Mouse (Mus musculus) liver, embryonic 14.5 days (tissue): ENCODE data around the gene Dcdc2a. TPM values are rescaled to one million over a fixed set of nuclear protein-coding genes. Genes with fewer than 3 reads are reported as not detected.

ENCODE experiments used
- ATAC-seq: fragments of 200-750 bp; cut with Nextera tagmentation; 2 replicates; pipeline ENCODE4 v1.8.0; 2017; ENCODE audit warnings: moderate number of reproducible peaks, mild to moderate bottlenecking, moderate library complexity; ENCODE audit not compliant: insufficient read depth
- DNase-seq, 3 experiments: peaks; one replicate each; pipeline ENCODE4 v3.0.0-alpha.2; 2012 to 2013; ENCODE audit warnings: low read depth in 3 of 3, low spot score in 3 of 3
- H3K27ac ChIP-seq: fragments of 300-500 bp; sonication (generic); 2 replicates; pipeline ENCODE4 v1.5.1; 2014; ENCODE audit warnings: moderate library complexity, mild to moderate bottlenecking, control low read depth, inconsistent platforms
- H3K27me3 ChIP-seq: fragments of 300-500 bp; sonication (generic); 2 replicates; pipeline ENCODE4 v1.6.1; 2014; ENCODE audit warnings: mild to moderate bottlenecking, low read length, moderate library complexity; ENCODE audit not compliant: control insufficient read depth, insufficient read depth
- H3K36me3 ChIP-seq: fragments of 300-500 bp; sonication (generic); replicated peaks from 2 replicates; pipeline ENCODE4 v1.6.1; 2014; ENCODE audit warnings: low read depth; ENCODE audit not compliant: control insufficient read depth, insufficient read depth
- H3K4me1 ChIP-seq, 2 experiments: fragments of 200-500 bp in 1 of 2; fragments of 300-500 bp in 1 of 2; sonication (generic) in 1 of 2; replicated peaks; 2 replicates each; pipeline ENCODE4 v1.6.1; 2012 to 2014; ENCODE audit warnings: antibody characterized with exemption in 1 of 2, inconsistent platforms in 1 of 2, low read length in 1 of 2; ENCODE audit not compliant: control insufficient read depth in 2 of 2, insufficient read depth in 2 of 2
- H3K4me2 ChIP-seq: fragments of 300-500 bp; sonication (generic); 2 replicates; pipeline ENCODE4 v1.6.1; 2014; ENCODE audit warnings: low read depth, mild to moderate bottlenecking, control low read depth, moderate library complexity
- H3K4me3 ChIP-seq, 2 experiments: fragments of 200-500 bp in 1 of 2; fragments of 300-500 bp in 1 of 2; sonication (generic) in 1 of 2; 2 replicates each; pipeline ENCODE4 v1.5.1; 2012 to 2014; ENCODE audit warnings: low read depth in 2 of 2, low read length in 2 of 2, mild to moderate bottlenecking in 2 of 2, control low read depth in 1 of 2, inconsistent platforms in 1 of 2, moderate library complexity in 1 of 2; ENCODE audit not compliant: insufficient read depth in 1 of 2
- H3K9ac ChIP-seq: fragments of 300-500 bp; sonication (generic); replicated peaks from 2 replicates; pipeline ENCODE4 v1.6.1; 2014; ENCODE audit warnings: mild to moderate bottlenecking, control low read depth, moderate library complexity
- H3K9me3 ChIP-seq: fragments of 300-500 bp; sonication (generic); 2 replicates; pipeline ENCODE4 v1.6.1; 2016; ENCODE audit warnings: low read length, mixed read lengths; ENCODE audit not compliant: control insufficient read depth
- CTCF ChIP-seq: IDR thresholded peaks from 2 replicates; pipeline ENCODE4 v1.5.1; 2016; ENCODE audit warnings: antibody characterized with exemption, low read depth, control low read depth
- EP300 ChIP-seq: IDR thresholded peaks from 2 replicates; pipeline ENCODE4 v1.6.1; 2016; ENCODE audit warnings: antibody characterized with exemption, low read depth
- WGBS: fragments of 180-500 bp; shearing (Covaris S2); extraction: QIAGEN DNeasy Blood & Tissue Kit; methylation state at CpG from one replicate; pipeline ENCODE4 v1.1.7; 2014; ENCODE audit not compliant: insufficient replicate concordance; 5-methylcytosine and 5-hydroxymethylcytosine counted together
- polyA plus RNA-seq, 2 experiments: library from polyadenylated mRNA; depleted of rRNA in 1 of 2; stranded (reverse) in 1 of 2; unstranded in 1 of 2; fragments of >200 nt; fragmentation: Nextera tagmentation in 1 of 2; extraction: Ambion mirVana in 1 of 2; gene quantifications; 2 replicates each; pipeline versions ENCODE4 v1.2.1 to v1.2.3; 2012 to 2014

The Dcdc2a gene
- polyA plus RNA-seq, 2 experiments, result 0.08 to 0.27 TPM

DNA sequence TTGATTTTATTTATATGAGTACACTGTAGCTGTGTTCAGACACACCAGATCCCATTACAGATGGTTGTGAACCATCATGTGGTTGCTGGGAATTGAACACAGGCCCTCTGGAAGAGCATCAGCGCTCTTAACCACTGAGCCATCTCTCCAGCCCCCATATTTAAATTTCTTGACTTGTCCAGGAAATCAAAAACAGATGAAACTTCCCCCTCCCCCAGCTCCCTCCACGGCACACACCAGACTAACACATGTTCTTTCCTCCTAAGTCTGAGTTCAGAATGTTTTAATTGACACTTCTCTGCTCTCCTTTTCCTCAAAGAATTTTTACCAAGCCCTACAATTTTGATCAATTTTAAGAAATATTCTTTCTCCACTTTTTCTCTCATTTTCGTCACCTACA is 113.1 kb downstream of the Dcdc2a start:
- Histone ChIP-seq H3K9me3 (no peaks in the 10 kb centered on the region), H3K4me2 (no peak overlapping the region), H3K27ac (no peak overlapping the region), H3K9ac (no peak overlapping the region), H3K36me3 (no peaks in the 10 kb centered on the region), H3K4me3 (no peak overlapping the region), H3K4me1 (no peaks in the 10 kb centered on the region), H3K27me3 (no peaks in the 10 kb centered on the region)
- ATAC-seq (no peak), DNase-seq (no peak)
- TF ChIP-seq CTCF (no peak), EP300 (no peak)
- 61% methylated on average over 3 of the region's 3 CpGs for WGBS

DNA sequence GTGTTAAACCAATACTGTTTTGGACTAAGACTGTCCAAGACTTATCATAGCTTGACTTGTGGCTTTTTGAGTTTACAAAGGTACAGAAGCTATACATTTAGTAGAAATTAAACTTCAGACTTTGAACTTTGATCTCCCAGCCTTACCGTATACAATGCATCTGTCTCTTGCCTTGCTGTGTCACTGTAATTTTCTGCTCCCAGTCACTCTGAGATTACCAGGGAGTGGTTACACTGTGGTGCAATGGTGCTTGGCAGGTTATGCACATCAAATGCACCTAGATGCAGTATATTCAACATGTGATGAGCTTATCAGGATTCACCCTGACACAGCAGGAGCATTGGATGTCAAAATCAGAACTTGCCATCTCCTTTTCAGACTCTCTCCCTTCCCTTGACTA is 122.0 kb downstream of the Dcdc2a start:
- H3K36me3 ChIP-seq, result no peaks in the 10 kb centered on the region
- no peaks in the 10 kb centered on the region for H3K9me3 ChIP-seq
- no peaks in the 10 kb centered on the region for H3K27me3 ChIP-seq
- no peak overlapping the region for H3K9ac ChIP-seq
- no peak for ATAC-seq
- no peak overlapping the region for H3K4me3 ChIP-seq
- 66% methylated on average over 1 of the region's 1 CpGs for WGBS
- no peaks in the 10 kb centered on the region for H3K4me1 ChIP-seq
- H3K4me2 ChIP-seq, result no peak overlapping the region
- TF ChIP-seq CTCF (no peak), EP300 (no peak)
- H3K27ac ChIP-seq, result no peak overlapping the region
- DNase-seq, result no peak

DNA sequence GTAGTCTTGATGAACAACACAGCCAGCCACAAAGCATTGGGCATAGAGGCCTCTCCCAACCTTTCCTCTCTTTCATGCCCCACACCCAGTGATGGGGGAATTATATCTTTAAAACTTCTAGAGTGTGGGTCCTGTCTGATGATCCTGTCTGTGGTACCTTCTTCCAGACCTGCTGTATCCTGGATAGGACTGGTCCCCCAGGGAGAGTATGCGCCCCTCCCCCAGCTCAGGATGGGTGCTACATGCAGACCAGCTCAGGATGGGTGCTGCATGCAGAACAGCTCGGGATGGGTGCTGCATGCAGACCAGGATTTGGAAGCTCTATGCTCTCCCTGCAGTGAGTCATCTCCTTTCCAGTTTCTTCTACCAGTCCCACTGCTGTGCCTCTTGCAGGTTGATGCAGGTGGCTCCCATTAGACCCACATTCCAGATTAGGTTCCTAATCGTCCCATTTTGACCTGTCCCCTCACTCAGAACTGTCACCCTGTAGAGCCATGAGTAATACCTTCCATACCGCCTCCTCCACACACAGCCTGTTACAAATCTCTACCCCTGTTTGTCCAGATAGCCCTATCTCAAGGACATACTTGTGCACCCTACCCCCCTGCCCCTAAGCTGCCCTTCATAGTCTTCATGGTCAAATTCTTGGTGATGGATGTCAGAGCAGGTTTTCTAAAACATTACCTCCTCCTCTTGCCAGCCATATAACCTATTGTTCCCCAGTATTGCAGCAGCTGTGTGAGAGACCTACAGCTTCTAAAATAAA is 122.6 kb downstream of the Dcdc2a start:
- H3K9me3 ChIP-seq, result no peaks in the 10 kb centered on the region
- no peak for TF ChIP-seq EP300
- TF ChIP-seq CTCF, result no peak
- whole genome bisulfite sequencing, result 46% methylated on average over 4 of the region's 4 CpGs
- DNase-seq (no peak), ATAC-seq (no peak)
- H3K27me3 ChIP-seq, result no peaks in the 10 kb centered on the region
- H3K27ac ChIP-seq, result no peak overlapping the region
- no peaks in the 10 kb centered on the region for H3K4me1 ChIP-seq
- H3K4me3 ChIP-seq, result no peak overlapping the region
- H3K36me3 ChIP-seq, result no peaks in the 10 kb centered on the region
- H3K9ac ChIP-seq, result no peak overlapping the region
- H3K4me2 ChIP-seq, result no peak overlapping the region

DNA sequence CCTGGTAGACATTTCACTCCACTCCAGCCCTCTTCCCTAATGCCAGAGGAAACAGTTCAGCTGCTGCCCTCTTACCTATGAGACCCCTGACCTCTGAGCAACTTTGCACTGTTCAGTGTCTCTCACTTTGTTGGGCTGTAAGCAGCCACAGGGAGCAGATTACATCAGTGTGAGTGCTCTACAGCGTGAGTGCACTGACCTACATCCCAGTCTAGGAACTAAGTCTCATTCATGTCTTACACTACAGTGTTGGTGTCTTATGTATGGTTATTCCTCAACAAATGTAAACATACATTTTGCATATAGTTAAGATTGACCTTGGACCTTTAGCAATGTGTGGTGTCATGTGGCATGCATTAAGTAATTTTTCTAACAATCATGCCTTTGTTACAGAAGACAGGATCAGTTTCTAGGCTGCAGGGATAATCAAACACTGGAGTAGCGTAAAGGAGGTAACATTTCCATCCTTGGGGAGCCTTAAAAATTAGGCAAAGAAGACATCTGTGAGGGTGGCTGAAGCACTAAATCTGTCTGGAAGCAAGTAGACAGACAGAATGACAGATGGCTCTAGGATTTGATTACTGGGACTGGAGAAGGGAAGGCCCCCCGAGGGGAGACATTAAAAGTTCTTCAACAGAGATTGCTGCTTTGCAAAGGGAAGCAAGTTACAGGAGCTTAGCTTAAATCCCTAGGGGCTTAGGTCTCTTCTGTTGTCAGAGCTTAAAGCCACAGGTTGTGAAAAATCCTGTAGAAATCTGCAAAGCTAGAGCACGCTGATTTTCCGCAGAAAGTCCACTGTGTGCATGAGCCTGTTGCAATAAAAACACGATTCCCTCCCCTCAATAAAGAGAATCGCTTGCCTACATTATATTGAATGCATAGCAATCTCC is 130.9 kb downstream of the Dcdc2a start:
- ATAC-seq (no peak), DNase-seq (no peak)
- Histone ChIP-seq H3K4me1 (peaks cover 14 to 19% of the 10 kb centered on the region in 2 experiments), H3K4me3 (no peak overlapping the region), H3K9ac (no peak overlapping the region), H3K27me3 (no peaks in the 10 kb centered on the region), H3K36me3 (no peaks in the 10 kb centered on the region), H3K27ac (no peak overlapping the region), H3K9me3 (no peaks in the 10 kb centered on the region), H3K4me2 (no peak overlapping the region)
- 35% methylated on average over 7 of the region's 7 CpGs for WGBS
- no peak for TF ChIP-seq CTCF

DNA sequence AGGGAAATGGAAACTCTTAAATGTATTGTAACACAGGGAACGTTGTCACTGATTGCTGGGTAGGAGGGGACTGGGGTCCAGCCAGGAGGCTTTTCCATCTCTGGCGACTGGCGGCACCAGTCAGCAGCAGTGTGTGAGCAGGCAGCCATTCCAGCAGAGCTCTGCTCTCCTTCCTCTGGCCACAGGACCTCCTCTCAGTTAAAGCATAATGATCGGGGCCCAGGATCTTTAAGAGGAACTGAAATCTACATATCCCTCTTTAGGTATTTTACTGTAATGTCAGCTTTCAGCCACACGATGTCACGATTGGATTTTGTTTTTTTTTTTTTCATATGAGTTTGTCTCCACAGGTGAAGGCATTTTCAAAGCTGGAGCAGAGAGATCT is 131.5 kb downstream of the Dcdc2a start:
- H3K4me1 ChIP-seq, result peaks cover 14 to 19% of the 10 kb centered on the region in 2 experiments
- no peak overlapping the region for H3K4me2 ChIP-seq
- no peak for TF ChIP-seq CTCF
- TF ChIP-seq EP300, result no peak
- no peaks in the 10 kb centered on the region for H3K27me3 ChIP-seq
- no peaks in the 10 kb centered on the region for H3K36me3 ChIP-seq
- no peak for ATAC-seq
- no peaks in the 10 kb centered on the region for H3K9me3 ChIP-seq
- H3K9ac ChIP-seq, result no peak overlapping the region
- no peak for DNase-seq
- 17% methylated on average over 6 of the region's 6 CpGs for WGBS
- H3K27ac ChIP-seq, result no peak overlapping the region
- no peak overlapping the region for H3K4me3 ChIP-seq
